Mouse (Mus musculus): ENCODE measurements around the gene Tm2d1. TPM values are rescaled to one million over a fixed set of nuclear protein-coding genes. Genes with fewer than 3 reads are reported as not detected.
"Not testable (repeated sequence)": the region's sequence is repeated elsewhere in the genome, so short reads cannot be mapped to it uniquely, and the experiment has no call there.

The Tm2d1 gene
- 10 to 100 TPM; 44.0 to 44.3 TPM for total RNA-seq (2021)
- long read RNA-seq, experiment 1, transcript Tm2d1-202 (7 exons, 1,027 nt) = major isoform, 42 of 42 reads
- long read RNA-seq, experiment 1, partial matches to known transcripts = 0 of 42 reads
- long read RNA-seq, experiment 1, other reads (novel, unspliced or antisense) = 0 of 42 reads
- long read RNA-seq, experiment 2, transcript Tm2d1-202 (7 exons, 1,027 nt) = major isoform, 76 of 81 reads
- long read RNA-seq, experiment 2, partial matches to known transcripts = 2 of 81 reads
- long read RNA-seq, experiment 2, other reads (novel, unspliced or antisense) = 2 of 81 reads

DNA sequence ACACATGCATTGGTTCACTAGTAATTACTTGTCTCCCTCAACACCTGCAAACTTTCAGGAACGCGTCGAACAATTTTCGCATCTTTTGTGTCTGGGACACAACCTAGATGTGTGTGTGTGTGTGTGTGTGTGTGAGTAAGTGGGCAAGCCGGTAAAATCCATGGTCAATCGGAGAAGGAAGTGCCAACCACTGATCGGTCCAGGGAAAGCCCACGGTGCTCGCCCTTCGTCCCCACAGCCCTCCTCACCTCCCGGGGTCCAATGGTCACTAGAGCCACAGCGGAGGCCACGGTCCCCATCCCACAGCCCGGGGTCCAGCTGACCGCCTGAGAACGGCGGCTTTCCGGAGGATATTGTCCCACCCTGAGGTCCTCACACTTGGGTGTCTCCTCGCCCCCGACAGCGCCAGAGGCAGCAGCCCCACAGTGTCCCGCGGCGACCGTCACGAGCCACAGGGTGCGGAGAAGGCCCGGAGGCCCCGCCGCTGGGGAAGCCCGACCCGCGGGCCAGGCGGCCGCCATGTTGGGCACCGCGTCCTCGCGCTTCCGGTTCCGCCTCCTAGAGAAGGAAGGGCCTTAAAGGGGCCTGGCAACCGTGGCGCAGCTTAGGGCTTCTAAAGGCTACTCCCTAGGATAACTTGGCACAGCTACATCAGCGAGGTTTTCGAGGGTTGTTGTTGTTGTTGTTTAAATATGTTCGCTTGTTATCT is at the start of gene Tm2d1:
Gene Tm2d1 (minus strand): TSS at position 591 of the 709 bp plus-strand sequence.
- peak; percentile 76 for DNase-seq (ENCODE audit: low spot score in 2 of 2)

DNA sequence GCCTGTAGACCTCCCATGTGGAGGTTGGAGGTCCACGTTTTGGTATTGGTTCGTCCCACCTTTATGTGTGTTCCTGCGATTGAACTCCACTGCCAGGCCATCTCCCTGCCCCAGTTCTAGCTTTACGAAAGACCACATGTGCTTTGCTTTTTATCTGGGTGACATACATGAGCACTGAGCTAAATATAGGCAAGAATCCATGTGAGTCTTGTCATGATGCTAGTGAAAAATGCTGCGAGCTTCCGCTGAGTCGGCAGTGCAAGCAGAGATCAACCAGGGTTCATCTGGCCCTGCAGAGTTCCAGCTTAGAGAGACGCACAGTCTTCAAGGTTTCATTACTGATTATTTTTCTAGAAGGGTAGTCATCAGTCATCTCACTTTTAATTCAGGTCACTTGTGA is 45.3 kb upstream of the Tm2d1 start:
- no peak for DNase-seq (ENCODE audit: low spot score in 2 of 2)

DNA sequence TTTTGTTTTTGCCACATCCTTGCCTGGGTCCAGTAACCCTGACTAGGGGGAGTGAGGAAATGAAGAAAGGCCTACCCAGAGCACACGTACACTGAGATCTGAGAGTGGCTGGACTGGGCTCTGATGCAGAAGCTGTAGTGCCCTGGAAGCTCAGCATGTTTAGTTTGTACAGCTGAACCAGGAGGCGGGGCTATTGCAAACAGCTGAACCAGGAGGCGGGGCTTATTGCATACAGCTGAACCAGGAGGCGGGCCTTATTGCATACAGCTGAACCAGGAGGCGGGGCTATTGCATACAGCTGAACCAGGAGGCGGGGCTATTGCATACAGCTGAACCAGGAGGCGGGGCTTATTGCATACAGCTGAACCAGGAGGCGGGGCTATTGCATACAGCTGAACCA is 32.0 kb upstream of the Tm2d1 start:
- not testable (repeated sequence) for DNase-seq (ENCODE audit: low spot score in 2 of 2)

DNA sequence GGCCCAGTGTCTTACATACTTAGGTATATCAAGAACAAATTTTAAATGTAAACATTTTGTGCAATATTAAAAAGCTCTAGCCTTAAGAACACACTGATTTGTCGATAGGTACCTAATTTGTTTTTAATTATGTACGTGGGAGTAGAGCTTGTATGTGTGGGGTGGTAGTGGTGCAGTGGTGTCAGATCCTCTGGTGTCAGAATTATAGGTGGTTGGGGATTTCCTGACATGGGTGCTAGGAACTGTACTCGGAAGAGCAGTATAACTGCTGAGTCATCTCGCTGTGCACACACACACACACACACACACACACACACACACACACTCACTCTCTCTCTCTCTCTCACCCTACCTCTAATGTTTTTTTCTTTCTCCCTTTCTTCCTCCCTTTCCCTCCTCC is 25.3 kb upstream of the Tm2d1 start:
- no peak for DNase-seq (ENCODE audit: low spot score in 2 of 2)

DNA sequence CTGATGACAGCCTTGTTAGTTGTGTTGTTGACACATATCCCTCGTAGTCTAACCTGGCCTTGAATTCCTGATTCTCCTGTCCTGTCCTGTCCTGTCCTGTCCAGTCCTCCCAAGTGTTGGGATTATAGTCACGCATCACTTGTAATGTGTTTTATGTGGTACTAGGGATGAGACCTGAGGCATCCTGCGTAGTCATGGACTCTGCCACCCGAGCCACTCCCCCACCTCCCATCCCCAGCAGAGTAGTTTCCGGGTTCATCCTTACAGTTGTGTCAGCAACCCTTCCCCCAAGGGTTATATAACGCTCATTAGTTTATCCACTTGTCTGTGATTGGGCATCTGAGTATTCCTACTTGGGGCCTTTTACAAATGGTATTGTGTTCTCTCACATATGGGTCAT is 21.3 kb upstream of the Tm2d1 start:
- DNase-seq (ENCODE audit: low spot score in 2 of 2) = no peak

DNA sequence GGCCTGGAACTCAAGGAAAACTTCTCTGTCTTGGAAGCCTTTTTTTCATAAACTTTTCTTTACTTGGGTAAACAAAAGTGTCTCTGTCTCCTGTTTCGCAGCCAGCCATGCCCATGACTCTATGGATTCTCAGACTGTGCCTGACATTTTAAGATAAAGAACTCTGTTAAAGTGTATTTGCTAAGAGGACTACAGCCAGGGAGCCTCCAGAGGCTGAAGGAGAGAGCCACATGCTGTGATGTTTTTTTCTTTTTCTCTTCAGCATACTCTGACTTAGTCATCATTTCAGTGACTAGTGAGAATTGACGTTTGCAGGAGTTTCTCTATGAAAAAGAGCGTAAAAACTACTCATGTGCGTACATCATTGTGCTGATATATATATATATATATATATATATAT is 20.4 kb upstream of the Tm2d1 start:
- no peak for DNase-seq (ENCODE audit: low spot score in 2 of 2)

DNA sequence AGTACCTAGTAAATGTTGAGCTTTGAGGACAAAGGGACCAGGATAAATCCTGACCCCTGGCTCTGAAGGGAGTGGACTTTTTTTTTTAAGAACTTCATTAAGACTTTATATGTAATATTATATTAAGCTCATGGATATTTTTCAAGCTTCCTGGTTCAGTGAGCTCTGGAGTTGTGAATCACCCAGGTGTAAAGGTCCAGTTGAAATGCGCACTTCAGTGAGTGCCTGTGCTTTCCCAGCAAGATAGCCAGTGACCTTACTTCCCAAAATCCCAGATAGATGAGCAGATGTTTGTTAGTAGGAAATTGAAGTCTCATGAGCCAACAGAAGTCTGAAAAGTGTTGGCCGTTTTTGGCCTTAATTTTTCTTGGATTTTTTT is 18.5 kb upstream of the Tm2d1 start:
- no peak for DNase-seq (ENCODE audit: low spot score in 2 of 2)

DNA sequence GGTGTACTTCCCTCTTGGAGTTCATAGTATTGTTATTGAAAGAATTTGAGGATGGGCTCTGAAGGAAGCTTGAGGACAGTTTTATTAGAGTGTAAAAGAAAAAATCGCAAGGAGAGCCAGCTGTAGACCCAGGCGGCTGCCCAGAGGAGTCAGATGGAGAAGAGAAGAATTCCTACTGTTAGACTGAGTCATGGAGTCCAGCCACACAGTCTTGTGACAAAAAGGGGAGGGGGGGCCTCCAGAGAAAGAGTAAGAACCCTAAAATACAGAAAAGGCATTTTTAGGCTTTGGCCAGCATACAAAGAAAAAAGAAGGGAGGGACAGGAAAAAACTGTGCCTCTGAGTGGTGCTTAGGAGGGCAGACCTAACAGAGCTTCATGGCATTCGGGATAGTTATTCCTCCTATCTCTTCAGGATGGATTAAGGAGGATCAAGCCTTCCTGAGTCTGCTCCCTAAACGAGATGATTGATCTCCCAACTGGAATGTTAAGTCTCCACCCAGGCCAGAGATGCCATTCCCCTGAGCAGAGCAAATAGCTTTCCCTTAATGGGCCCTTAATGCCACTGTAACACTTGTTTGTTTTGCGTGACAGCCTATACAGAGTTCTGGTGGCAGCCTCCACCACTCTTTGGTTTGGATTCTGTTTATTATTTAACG is 17.9 kb upstream of the Tm2d1 start:
- DNase-seq (ENCODE audit: low spot score in 2 of 2) = no peak

DNA sequence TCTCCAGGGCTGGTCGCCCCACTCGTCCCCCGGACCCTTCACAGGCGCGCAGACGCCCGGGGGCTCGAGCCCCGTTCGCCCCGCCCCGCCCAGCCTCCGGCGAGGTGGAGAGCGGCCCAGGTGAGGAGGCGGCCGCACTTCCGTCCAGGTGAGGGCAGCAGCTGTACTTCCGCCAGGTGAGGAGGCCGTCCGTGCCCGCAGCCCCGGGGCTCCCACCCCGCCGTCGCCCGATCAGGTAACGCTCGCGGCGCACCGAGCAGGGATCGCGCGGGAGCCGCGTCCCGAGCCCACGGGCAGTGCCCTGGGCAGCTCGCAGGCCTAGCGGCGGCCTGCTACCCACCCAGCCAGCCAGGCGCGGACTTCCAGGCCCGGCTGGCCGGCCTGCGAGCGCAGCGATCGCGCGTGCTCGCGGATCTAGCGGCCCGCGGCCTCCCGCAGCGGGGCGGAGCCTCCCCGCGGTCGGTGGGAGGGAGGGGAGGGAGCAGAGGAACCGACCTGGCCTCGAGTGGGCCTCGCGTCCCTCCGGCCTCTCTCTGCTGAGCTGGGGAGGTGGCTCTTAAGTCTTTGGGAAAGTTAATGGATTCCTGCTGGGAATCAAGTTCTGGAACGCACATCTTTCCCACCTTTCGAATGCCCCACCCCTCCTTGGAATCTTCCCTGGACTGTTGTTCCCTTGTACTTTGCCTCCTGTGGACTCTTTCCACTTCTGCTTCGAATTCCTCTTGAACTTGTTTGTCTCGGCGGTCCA is 12.8 kb upstream of the Tm2d1 start, which contains the start of gene Patj:
Gene Patj (plus strand): TSS at position 96 of the 748 bp plus-strand sequence.
- peak; percentile 45 to 67 for DNase-seq (ENCODE audit: low spot score in 2 of 2)

DNA sequence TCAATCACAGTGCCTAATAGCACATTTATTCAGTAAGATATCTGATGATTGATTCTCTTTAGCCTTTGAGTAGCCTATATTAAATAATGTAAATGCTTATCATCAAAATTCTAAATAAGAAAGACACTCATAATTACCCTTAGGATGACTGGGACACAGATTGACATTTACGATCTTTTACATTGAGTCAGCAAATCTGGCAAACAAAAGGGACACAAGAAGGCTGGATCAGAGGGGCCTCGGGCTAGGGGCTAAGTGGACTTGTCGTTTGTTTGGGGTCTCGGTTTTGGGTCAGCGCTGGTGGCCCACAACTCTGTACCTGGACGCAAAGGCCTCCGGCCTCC is 12.2 kb upstream of the Tm2d1 start:
- DNase-seq (ENCODE audit: low spot score in 2 of 2) = peak in 1 of 2 experiments; percentile 11

DNA sequence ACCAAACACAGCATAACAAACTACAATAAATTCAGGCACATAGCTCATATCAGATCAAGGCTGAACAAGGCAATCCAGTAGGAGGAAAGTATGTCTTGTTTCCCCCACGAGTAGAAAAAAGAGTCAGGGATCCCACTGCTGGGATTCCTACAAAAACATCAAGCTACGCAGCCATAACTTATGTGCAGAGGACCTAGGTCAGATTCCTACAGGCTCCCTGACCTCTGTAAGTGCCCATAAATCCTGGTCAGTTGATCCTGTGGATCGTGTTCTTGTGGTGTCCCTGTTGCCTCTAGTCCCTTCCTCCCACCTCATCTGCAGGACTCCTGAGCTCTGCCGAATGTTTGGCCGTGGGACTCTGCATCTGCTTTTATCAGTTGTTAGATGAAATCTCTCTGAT is 1.9 kb upstream of the Tm2d1 start:
- DNase-seq (ENCODE audit: low spot score in 2 of 2) = no peak

DNA sequence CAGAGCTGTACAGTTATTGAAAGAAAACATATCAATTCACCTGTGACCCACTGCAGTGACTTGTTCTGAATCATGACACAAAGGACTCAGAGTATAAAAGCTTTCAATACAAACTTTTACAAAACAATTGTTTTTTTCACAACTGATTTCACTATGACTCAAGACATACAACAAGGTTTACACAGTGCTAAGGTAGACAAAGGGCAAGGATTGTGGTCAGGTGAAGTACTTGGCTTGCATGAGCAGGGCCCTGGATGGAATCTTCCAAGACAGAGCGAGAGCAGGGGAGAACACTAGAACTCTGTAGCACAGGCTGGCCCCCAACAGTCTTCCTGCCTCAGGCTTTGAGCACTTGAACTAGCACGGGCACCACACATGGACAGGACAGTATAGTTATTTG is 6.2 kb downstream of the Tm2d1 start:
- DNase-seq (ENCODE audit: low spot score in 2 of 2) = no peak

DNA sequence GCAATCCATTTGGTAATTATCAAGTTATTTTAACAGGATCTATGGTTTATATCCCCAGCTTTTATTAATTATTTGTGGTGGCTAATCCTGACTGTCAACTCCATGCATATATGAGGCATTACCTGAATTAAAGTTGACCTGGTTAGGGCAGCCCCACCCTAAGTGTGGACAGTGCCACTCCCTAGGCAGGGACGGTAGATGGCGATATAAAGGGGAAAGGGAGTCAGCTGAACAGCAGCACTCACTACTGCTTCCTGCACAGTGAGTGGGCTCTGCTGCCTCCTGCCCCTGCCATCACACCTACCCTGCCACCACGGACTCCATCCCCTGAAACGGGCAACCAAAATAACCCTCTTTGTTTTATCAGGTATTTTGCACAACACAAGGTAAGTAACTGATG is 7.7 kb downstream of the Tm2d1 start:
- DNase-seq (ENCODE audit: low spot score in 2 of 2) = no peak

DNA sequence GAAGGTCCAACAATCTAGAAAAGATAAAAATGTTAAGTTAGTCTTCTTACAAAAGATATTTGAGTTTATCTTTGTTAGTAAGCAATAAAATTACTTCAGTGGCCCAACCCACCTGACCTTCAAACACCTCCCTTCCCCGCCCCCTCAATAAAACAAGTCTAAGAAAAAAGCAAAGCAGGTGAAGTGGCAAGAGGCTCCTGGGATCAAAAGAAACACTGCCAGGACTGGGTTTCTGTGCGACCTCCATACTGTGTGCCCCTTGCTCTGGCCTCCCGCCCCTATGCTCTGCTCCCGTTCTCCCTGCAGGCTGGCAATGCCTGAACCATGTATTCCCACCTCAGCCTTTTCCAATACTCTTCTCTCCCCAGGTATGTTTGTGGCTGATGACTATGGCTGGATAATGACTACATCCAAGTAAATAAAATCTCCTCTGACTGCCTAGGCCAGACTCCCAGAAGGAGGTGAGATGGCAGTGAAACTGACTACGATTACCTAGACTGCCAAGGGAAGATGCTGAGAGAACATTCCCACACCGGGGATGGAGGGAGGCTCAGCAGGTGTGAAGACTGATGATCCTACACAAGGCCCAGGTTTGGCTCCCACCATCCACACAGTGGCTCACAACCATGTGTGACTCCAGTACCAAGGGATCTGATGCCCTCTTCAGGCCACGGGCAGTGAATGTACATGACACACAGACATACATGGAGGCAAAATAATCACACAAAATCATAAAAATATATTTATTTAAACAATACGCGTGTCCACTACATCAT is 24.9 kb downstream of the Tm2d1 start:
- no peak for DNase-seq (ENCODE audit: low spot score in 2 of 2)

DNA sequence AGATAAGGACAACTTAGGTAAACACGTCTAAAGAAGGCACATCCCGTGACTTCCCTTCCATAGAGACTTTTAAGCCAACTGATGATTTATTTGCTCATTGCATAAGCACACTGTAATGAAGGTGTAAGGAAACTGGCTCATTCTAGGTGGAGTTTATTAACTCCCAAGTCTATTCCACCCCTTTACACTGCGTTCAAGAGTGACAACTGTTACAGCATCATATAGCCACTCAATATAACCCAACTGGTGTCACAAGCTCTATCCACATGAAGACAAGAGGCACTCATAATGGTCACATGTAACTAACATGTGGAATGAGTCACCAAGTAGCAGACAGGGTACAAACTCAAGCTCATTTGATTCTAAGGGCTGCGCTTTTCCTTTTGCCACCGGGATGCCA is 34.5 kb downstream of the Tm2d1 start:
- no peak for DNase-seq (ENCODE audit: low spot score in 2 of 2)

DNA sequence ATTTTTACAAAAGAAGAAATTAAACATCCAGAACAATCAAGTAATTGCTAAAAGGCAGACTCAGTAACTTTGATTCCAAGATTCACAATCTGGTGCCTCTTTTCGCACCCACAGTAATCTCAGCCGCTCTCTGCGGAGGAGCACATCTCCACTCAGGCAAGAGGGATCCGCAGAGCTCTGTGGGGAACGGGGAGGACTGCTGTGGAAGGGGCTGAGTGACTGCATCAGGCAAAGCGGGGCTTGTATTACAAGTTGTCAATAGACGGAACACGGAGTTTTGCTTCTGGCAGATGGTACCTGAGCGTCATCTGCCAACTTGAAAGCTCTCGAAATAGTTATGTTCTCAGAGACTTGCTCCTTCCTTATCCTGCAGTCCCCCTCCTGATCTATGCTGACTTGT is 37.3 kb downstream of the Tm2d1 start:
- peak; percentile 11 to 51 for DNase-seq (ENCODE audit: low spot score in 2 of 2)

DNA sequence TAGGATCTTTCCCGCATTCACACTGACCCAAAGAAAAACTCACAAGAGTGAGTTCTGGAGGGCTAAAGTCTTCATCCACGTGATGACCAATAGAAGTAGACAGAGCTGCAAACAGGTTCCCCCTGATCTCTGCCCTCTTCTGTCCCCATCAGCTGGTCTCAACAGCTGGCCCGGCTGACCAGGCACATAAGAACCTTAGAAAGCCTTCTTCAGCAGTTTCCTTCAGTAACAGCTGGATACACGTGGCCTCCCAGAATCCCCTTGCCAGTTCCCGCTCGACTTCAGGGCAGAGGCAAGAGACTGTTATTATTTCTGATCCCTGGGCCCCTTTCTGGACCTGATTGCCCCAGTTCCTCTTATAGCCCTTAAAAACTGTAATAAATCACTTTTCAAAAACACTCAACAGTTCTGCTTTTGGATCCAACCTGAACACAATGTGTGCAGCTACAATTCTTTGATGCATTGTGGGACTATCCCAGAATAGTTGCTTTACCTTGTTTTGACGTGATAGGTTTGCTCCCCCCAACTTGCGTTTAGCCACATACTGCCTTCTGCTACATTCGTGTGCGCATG is 43.0 kb downstream of the Tm2d1 start:
- DNase-seq (ENCODE audit: low spot score in 2 of 2) = no peak

DNA sequence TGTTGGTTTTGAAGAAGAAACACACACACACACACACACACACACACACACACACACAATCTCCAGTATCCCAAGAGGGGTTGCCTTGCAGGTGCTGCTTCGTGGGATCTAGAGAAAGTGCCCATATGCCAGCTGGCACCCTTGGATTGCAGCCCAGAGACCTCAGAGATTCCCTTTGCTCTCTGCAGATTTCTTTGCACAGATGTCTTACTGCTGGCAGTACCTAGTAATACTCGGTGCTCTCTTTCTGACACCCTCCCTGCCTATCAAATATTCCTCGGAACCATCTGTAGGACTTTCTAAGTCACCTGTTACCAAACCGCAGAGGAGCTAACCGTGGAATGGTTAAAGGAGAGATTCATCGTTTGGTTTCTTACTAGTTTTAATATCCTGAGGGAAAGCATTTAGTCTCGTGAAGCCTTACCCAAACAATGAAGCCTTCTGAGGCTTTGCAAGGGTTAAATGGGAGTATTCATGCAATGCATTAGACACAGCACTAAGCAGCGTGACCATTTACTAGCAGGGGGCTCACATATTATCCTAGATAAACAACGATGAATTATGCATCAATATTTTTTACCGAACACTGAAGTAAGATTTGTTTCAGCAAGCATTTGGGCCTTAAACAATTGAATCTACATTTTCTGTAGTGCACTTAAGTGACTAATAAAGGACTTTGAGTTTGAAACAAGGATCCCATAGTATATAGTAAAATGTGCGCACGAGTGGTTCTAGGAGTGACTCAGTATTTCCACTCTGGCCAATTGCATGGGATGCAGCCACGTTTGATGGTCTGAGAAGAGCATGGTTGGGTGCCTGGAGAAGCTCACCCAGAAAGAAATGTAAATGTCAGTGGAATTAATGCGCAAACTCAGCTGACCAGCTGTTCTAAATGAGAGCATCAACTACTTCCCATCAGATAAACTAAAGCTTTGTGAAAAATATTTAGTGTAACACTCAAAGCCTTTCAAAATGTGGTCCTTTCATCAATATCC is 44.2 kb downstream of the Tm2d1 start:
- DNase-seq (ENCODE audit: low spot score in 2 of 2) = no peak

DNA sequence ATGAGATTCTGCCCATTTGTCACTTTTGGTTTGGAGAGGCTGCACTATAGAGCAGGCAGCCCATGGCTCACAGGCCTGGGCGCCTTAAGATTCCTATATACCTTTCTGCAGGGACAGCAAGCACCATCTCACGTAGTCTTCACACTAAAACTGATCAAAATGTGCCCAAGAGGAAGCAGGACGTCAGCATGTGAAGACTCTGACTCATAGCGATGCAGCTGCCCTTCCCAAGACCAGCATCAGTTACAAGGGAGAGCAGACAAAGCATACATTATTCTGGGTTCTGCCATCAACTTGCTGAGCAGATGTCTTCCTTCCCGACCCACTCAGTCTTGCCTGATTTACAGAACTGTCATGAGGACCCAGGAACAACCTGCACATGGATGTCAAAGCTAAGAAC is 45.9 kb downstream of the Tm2d1 start:
- no peak for DNase-seq (ENCODE audit: low spot score in 2 of 2)

All from layer of hippocampus, postnatal 14 days (tissue).